Mouse (Mus musculus) liver, embryonic 15.5 days (tissue): ENCODE data around the gene Erbb3. TPM values are rescaled to one million over a fixed set of nuclear protein-coding genes. Genes with fewer than 3 reads are reported as not detected.
"Not testable (repeated sequence)": the region's sequence is repeated elsewhere in the genome, so short reads cannot be mapped to it uniquely, and the experiment has no call there.

Experiments
- ATAC-seq: fragments of 200-750 bp; cut with Nextera tagmentation; 2 replicates; pipeline ENCODE4 v1.8.0; 2017; ENCODE audit warnings: moderate number of reproducible peaks, mild to moderate bottlenecking, moderate library complexity; ENCODE audit not compliant: insufficient read depth
- H3K27ac ChIP-seq: fragments of 300-500 bp; sonication (generic); replicated peaks from 2 replicates; pipeline ENCODE4 v1.5.1; 2015; ENCODE audit warnings: mild to moderate bottlenecking, inconsistent platforms
- H3K27me3 ChIP-seq: fragments of 300-500 bp; sonication (generic); 2 replicates; pipeline ENCODE4 v1.6.1; 2015; ENCODE audit warnings: mild to moderate bottlenecking, inconsistent platforms
- H3K36me3 ChIP-seq: fragments of 300-500 bp; sonication (generic); replicated peaks from 2 replicates; pipeline ENCODE4 v1.6.1; 2015; ENCODE audit warnings: moderate library complexity, mild to moderate bottlenecking, inconsistent platforms
- H3K4me1 ChIP-seq: fragments of 300-500 bp; sonication (generic); replicated peaks from 2 replicates; pipeline ENCODE4 v1.6.1; 2015; ENCODE audit warnings: inconsistent platforms
- H3K4me2 ChIP-seq: fragments of 300-500 bp; sonication (generic); 2 replicates; pipeline ENCODE4 v1.6.1; 2015; ENCODE audit warnings: moderate library complexity, mild to moderate bottlenecking, inconsistent platforms
- H3K4me3 ChIP-seq: fragments of 300-500 bp; sonication (generic); replicated peaks from 2 replicates; pipeline ENCODE4 v1.5.1; 2015; ENCODE audit warnings: mild to moderate bottlenecking, inconsistent platforms
- H3K9ac ChIP-seq: fragments of 300-500 bp; sonication (generic); 2 replicates; pipeline ENCODE4 v1.6.1; 2015; ENCODE audit warnings: moderate library complexity, mild to moderate bottlenecking, inconsistent platforms
- H3K9me3 ChIP-seq: fragments of 300-500 bp; sonication (generic); replicated peaks from 2 replicates; pipeline ENCODE4 v1.6.1; 2016; ENCODE audit warnings: inconsistent platforms
- WGBS: fragments of 180-500 bp; shearing (Covaris S2); methylation state at CpG from one replicate; pipeline ENCODE4 v1.1.7; 2015; ENCODE audit warnings: mixed read lengths; ENCODE audit not compliant: insufficient replicate concordance; 5-methylcytosine and 5-hydroxymethylcytosine counted together
- polyA plus RNA-seq: library from polyadenylated mRNA; unstranded; fragments of >200 nt; fragmentation: Nextera tagmentation; extraction: Ambion mirVana; gene quantifications from 2 replicates; pipeline ENCODE4 v1.2.1, GENCODE M21; 2015

Gene Erbb3
- 3.1 and 3.6 TPM in 2 replicates for polyA plus RNA-seq

GRCm38 (mm10) chr10:128589464-128590192, at the start of gene Erbb3:
Gene Erbb3 (minus strand): TSS chr10:128589652.
- Histone ChIP-seq H3K9ac (peak within 1 kb of the TSS; percentile 37; the same call in 1 of the 2 replicates), H3K27ac (peak within 1 kb of the TSS; percentile 48; the same call in 1 of the 2 replicates), H3K9me3 (no peaks in the 10 kb centered on the region), H3K4me2 (peak within 1 kb of the TSS; percentile 84), H3K27me3 (peaks cover 94% of the 10 kb centered on the region), H3K36me3 (no peaks in the 10 kb centered on the region), H3K4me3 (peak within 1 kb of the TSS; percentile 62), H3K4me1 (peaks cover 29% of the 10 kb centered on the region)
- WGBS = under 1% methylated on average over 43 of the region's 43 CpGs
- ATAC-seq = peak; percentile 60

GRCm38 (mm10) chr10:128637011-128637410, 47.6 kb upstream of the Erbb3 start:
- no peak for ATAC-seq
- H3K27me3 ChIP-seq = peaks cover 61% of the 10 kb centered on the region
- peak overlapping the region; percentile 44 for H3K4me2 ChIP-seq
- peaks cover 35% of the 10 kb centered on the region for H3K4me1 ChIP-seq
- H3K9me3 ChIP-seq = no peaks in the 10 kb centered on the region
- no peak overlapping the region for H3K9ac ChIP-seq
- no peaks in the 10 kb centered on the region for H3K36me3 ChIP-seq
- no peak overlapping the region for H3K27ac ChIP-seq
- no peak overlapping the region for H3K4me3 ChIP-seq
- 10% methylated on average over 11 of the region's 11 CpGs for WGBS

DNA sequence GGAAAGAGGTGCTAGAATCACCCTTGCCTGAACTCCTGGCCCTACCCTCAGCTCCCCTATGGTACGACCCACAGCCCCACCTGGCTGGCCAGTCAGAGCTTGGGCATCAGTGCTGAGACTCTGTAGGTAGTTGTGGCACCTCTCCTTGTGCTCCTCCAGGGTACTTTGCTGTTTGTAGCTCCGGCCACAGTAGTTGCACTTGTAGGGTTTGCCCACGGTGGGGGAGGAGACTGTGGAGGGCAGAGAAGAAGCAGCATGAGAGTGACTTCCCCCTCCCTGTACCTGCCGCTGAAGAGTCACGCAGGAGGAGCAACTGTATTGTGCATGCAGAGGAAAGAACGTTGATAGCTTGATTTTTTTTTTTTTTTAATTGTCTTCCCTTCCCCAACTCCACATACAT, 47.1 kb upstream of the Erbb3 start:
- peaks cover 39% of the 10 kb centered on the region for H3K4me1 ChIP-seq
- no peak for ATAC-seq
- 27% methylated on average over 6 of the region's 6 CpGs for WGBS
- H3K9ac ChIP-seq = no peak overlapping the region
- no peak overlapping the region for H3K27ac ChIP-seq
- H3K27me3 ChIP-seq = peaks cover 60% of the 10 kb centered on the region
- no peak overlapping the region for H3K4me3 ChIP-seq
- H3K4me2 ChIP-seq = peak overlapping the region; percentile 44; the same call in 1 of the 2 replicates
- H3K9me3 ChIP-seq = no peaks in the 10 kb centered on the region
- H3K36me3 ChIP-seq = no peaks in the 10 kb centered on the region

DNA sequence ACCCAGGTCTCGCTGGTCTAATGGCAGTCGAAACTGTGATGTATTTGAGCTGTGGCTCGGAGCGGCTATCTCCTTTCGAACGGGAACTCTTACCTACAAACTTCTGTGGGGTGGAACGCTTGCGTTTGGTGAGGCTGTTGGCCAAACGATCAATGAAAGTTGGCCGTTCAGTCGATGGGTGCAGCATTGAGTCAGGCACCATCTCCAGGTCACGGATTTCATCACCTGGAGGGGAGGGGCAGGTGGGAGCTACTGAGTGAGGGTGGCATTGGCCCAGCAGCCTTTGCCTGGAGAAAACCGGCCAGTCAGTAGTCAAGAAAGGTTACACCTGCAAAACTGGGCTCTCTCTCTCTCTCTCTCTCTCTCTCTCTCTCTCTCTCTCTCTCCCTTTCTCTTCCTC, 46.2 kb upstream of the Erbb3 start:
- ATAC-seq = peak; percentile 36; the same call in 1 of the 2 replicates
- Histone ChIP-seq H3K4me2 (no peak overlapping the region), H3K9me3 (no peaks in the 10 kb centered on the region), H3K27ac (no peak overlapping the region), H3K4me3 (no peak overlapping the region), H3K27me3 (peaks cover 60% of the 10 kb centered on the region), H3K4me1 (peaks cover 44% of the 10 kb centered on the region), H3K36me3 (no peaks in the 10 kb centered on the region), H3K9ac (no peak overlapping the region)
- WGBS = 74% methylated on average over 13 of the region's 13 CpGs

GRCm38 (mm10) chr10:128631571-128631970, 42.1 kb upstream of the Erbb3 start:
- H3K4me3 ChIP-seq = no peak overlapping the region
- WGBS = 35% methylated on average over 6 of the region's 6 CpGs
- no peak overlapping the region for H3K9ac ChIP-seq
- no peaks in the 10 kb centered on the region for H3K9me3 ChIP-seq
- ATAC-seq = no peak
- H3K27ac ChIP-seq = no peak overlapping the region
- peaks cover 35% of the 10 kb centered on the region for H3K27me3 ChIP-seq
- no peaks in the 10 kb centered on the region for H3K36me3 ChIP-seq
- H3K4me2 ChIP-seq = no peak overlapping the region
- peaks cover 71% of the 10 kb centered on the region for H3K4me1 ChIP-seq

DNA sequence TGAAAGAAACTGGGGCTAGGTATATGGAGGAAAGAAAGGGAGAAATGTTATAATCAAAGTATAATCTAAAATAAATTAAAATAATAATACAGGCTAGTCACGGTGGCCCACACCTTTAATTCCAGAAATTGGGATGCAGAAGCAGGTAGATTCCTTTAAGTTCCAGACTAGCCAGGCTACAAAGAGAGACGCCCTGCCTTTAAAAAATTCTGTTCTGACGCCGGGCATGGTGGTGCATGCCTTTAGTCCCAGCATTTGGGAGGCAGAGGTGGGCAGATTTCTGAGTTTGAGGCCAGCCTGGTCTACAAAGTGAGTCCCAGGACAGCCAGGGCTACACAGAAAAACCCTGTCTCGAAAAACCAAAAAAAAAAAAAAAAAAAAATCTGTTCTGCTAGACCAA, 40.9 kb upstream of the Erbb3 start:
- not testable (repeated sequence) for H3K9ac ChIP-seq, H3K4me3 ChIP-seq, H3K36me3 ChIP-seq, H3K9me3 ChIP-seq, ATAC-seq, H3K4me2 ChIP-seq
- Histone ChIP-seq H3K27me3 (peaks cover 24% of the 10 kb centered on the region; the same call in 1 of the 2 replicates), H3K4me1 (peaks cover 75% of the 10 kb centered on the region), H3K27ac (peak overlapping the region; percentile 16; the same call in 1 of the 2 replicates)
- WGBS = 70% methylated on average over 5 of the region's 5 CpGs

- Histone ChIP-seq H3K36me3 (peaks cover 11% of the 10 kb centered on the region), H3K4me2 (peak overlapping the region; percentile 45), H3K4me3 (no peak overlapping the region), H3K9ac (no peak overlapping the region), H3K9me3 (no peaks in the 10 kb centered on the region), H3K27ac (no peak overlapping the region; the same call in 1 of the 2 replicates), H3K4me1 (peaks cover 80% of the 10 kb centered on the region), H3K27me3 (peaks cover 24% of the 10 kb centered on the region; the same call in 1 of the 2 replicates)
- 33% methylated on average over 2 of the region's 2 CpGs for WGBS
- ATAC-seq = peak; percentile 55
Observed at GRCm38 (mm10) chr10:128629746-128630145, 40.3 kb upstream of the Erbb3 start.

DNA sequence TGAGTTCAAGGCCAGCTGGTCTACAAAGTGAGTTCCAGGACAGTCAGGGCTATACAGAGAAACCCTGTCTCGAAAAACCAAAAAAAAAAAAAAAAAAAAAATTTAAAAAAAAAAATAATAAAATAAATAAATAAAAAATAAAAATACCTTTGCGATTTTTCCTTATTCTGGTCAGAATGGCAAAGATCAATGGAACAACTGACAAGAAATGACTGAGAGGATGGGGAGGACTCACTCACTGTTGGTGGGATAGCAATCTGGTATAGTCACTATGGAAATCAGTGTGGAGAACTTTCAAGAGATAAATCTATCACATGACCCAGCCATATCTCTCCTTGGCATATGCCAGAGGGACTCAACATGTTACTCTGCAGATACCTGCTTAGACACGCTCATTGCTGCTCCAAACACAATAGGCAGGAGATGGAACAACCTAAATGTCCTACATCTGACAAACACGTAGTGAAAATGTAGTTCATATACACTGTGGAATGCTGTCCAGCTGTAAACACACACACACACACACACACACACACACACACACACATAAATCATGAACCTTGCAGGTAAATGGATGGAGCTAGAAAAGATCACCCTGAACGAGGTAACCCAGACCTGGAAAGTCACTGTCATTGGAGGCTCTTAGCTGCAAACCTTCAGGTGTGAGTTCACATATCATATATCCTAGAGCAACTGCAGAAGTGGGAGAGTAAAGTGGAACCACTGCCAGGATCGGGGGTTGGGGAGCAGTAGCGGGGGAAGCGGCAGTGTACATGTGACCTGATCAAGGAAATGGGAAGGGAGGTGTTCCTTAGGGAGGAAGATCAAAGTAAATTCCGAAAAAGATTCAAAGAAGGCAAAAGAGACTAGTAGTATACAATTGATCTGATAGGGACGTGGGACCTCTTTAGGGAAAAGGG, 38.2 kb upstream of the Erbb3 start:
- WGBS = 54% methylated on average over 10 of the region's 10 CpGs
- no peak overlapping the region for H3K27ac ChIP-seq

DNA sequence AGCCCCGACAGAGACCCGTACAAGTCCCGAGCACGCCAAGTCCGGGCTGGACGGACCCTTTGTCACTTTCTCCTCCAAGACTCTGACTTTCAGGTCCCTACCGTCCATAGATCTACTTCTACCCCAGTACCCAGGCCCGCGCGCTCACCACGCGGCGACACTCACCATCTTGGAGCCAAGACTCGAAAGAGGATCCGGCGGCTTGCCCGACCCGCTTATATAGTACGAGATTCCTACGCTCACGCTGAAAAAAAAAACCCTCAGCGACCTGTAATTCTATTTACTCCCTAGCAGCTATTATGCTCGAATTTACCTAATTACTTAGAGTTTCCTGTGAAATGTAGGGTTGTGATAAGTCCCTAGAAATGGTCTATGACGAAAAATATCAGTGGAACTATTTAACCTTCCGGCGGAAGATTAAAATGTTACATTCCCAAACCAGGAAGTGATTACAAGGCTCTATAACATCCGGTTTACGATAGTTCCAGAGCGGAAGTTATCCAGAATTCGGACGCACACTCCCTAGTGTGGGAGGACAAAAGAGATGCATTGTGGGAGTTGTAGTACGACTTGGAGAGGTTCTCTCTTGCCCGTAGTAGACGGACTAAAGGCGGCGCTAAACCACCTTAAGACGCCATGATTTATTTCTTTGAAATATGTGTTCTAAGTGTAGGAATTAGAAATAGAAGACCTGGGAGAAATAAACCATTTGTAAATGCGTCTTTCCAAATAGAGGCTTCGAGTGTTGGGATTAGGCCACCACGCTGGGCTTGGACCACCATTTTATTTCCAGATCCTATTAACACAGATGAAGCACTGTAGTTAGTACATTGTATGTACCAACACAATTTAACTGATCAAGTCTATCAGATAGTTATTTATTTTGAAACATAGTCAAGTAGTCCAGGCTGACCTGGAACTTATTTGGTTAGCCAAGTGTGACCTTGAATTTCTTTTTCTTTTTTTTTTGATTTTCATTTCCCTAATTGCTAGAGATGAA, 37.2 kb upstream of the Erbb3 start, which contains the start of gene Rps26:
Gene Rps26, minus strand, starts transcription at position 437 of the 1,000 bp plus-strand sequence.
- Histone ChIP-seq H3K27me3 (no peaks in the 10 kb centered on the region), H3K4me3 (peak within 1 kb of the TSS; percentile 80), H3K36me3 (peaks cover 39% of the 10 kb centered on the region), H3K27ac (peak within 1 kb of the TSS; percentile 77), H3K9ac (peak within 1 kb of the TSS; percentile 80), H3K4me2 (peak within 1 kb of the TSS; percentile 84), H3K4me1 (peaks cover 62% of the 10 kb centered on the region), H3K9me3 (no peaks in the 10 kb centered on the region)
- 1% methylated on average over 40 of the region's 40 CpGs for WGBS
- ATAC-seq = peak; percentile 92

More for the DNA sequence above, 38.2 kb upstream of the Erbb3 start:
- H3K36me3 ChIP-seq = peaks cover 32% of the 10 kb centered on the region
- no peaks in the 10 kb centered on the region for H3K9me3 ChIP-seq
- peaks cover 8% of the 10 kb centered on the region; the same call in 1 of the 2 replicates for H3K27me3 ChIP-seq
- no peak overlapping the region for H3K9ac ChIP-seq
- H3K4me3 ChIP-seq = no peak overlapping the region
- ATAC-seq = no peak
- peak overlapping the region; percentile 17; the same call in 1 of the 2 replicates for H3K4me2 ChIP-seq
- H3K4me1 ChIP-seq = peaks cover 73% of the 10 kb centered on the region

DNA sequence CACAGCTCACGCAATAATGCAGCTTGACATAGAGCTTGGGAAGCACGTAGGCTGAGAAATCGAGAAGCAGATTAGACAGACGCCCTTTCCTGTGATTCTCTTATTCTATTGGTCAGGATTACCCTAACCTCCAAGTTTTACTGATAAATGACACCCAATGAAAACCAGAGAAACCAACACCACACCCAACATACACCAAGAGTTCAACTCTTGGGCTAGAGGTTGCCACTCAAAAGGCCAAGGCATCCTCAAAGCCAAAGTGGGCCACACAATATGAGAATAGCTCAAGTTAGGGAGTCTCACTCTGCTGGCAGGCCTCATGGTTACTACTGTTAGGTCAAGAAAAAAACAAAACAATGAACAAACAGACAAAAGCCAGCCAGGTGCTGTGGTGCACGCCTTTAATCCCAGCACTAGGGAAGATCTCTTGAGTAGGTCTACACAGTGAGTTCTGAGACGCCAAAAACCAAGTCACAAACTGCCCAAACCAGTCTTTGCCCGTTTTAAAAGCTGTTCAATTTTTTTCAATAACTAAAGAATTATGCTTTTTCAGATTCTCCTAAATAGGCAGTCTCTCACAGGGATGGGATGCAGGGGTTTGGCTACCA, 35.9 kb upstream of the Erbb3 start:
- Histone ChIP-seq H3K27me3 (no peaks in the 10 kb centered on the region), H3K27ac (peak overlapping the region; percentile 77), H3K4me1 (peaks cover 53% of the 10 kb centered on the region), H3K9ac (peak overlapping the region; percentile 80), H3K4me2 (peak overlapping the region; percentile 84), H3K36me3 (peaks cover 39% of the 10 kb centered on the region), H3K9me3 (no peaks in the 10 kb centered on the region), H3K4me3 (peak overlapping the region; percentile 80)
- peak; percentile 41 for ATAC-seq
- WGBS = 11% methylated on average over 7 of the region's 7 CpGs
